Mouse (Mus musculus) right cerebral cortex, adult 18-20 months (tissue): Measurements from ENCODE around the gene Stk26.

ENCODE experiments used
- DNase-seq: peaks from one replicate; pipeline ENCODE4 v3.0.0; 2022; ENCODE audit warnings: mixed read lengths

The Stk26 gene

GRCm38 (mm10) chrX:50926893-50927545 lies 86.2 kb downstream of the Stk26 start:
- DNase-seq: no peak

GRCm38 (mm10) chrX:50930309-50930708 lies 89.5 kb downstream of the Stk26 start:
- no peak for DNase-seq

DNA sequence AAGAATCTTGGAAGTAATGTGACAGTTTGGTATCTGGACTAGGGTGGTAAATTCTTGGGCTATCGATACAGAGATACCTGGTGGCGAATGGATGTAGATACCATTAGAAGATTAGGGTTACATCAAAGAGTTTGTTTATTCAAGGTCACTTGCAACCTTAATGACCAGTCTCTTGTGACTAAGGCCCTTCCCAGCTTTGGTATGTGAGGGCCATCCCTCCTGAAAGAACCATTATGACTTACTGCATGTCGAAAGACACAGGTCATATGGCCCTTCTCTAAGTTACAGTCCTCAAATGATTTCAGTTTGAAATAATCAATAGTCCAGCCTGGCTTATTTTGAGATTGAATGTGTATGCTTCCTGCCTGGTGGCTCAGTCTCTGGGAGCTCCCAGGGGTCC lies 96.3 kb downstream of the Stk26 start:
- DNase-seq: no peak

GRCm38 (mm10) chrX:50942610-50943009 lies 101.8 kb downstream of the Stk26 start, which contains the start of gene Frmd7:
Gene Frmd7 (minus strand): TSS chrX:50942710.
- DNase-seq: no peak
